Mouse (Mus musculus) cortical plate, adult 2 months (tissue): ENCODE results near the gene Olfr221. TPM values are rescaled to one million over a fixed set of nuclear protein-coding genes. Genes with fewer than 3 reads are reported as not detected.
A peak's percentile ranks its signal among the peaks of the same experiment; 100 is the strongest.

Source experiments
- H3K27ac ChIP-seq: fragments of 200-500 bp; 2 replicates; pipeline ENCODE4 v1.5.1; 2012; ENCODE audit warnings: low read length, control low read depth, inconsistent platforms; ENCODE audit not compliant: insufficient read depth
- H3K4me1 ChIP-seq: fragments of 200-500 bp; 2 replicates; pipeline ENCODE4 v1.6.1; 2011; ENCODE audit warnings: low read length; ENCODE audit not compliant: control insufficient read depth, insufficient read depth
- H3K4me3 ChIP-seq: fragments of 200-500 bp; 2 replicates; pipeline ENCODE4 v1.5.1; 2011; ENCODE audit warnings: mild to moderate bottlenecking, low read length, control low read depth; ENCODE audit not compliant: insufficient read depth
- CTCF ChIP-seq: fragments of 200-500 bp; IDR thresholded peaks from 2 replicates; pipeline ENCODE4 v1.5.1; 2011; ENCODE audit warnings: mild to moderate bottlenecking, control low read depth, low read length; ENCODE audit not compliant: insufficient read depth; ENCODE audit errors: extremely low read depth
- POLR2A ChIP-seq: fragments of 200-500 bp; IDR thresholded peaks from 2 replicates; pipeline ENCODE4 v1.6.1; 2011; ENCODE audit warnings: mild to moderate bottlenecking, low read length, control low read depth; ENCODE audit not compliant: insufficient read depth; ENCODE audit errors: extremely low read depth
- polyA plus RNA-seq: library from polyadenylated mRNA; depleted of rRNA; stranded (reverse); fragments of >200 nt; gene quantifications from 2 replicates; pipeline ENCODE4 v1.2.3, GENCODE M21; 2012

The Olfr221 gene
- polyA plus RNA-seq, 1 experiment, result not detected

DNA sequence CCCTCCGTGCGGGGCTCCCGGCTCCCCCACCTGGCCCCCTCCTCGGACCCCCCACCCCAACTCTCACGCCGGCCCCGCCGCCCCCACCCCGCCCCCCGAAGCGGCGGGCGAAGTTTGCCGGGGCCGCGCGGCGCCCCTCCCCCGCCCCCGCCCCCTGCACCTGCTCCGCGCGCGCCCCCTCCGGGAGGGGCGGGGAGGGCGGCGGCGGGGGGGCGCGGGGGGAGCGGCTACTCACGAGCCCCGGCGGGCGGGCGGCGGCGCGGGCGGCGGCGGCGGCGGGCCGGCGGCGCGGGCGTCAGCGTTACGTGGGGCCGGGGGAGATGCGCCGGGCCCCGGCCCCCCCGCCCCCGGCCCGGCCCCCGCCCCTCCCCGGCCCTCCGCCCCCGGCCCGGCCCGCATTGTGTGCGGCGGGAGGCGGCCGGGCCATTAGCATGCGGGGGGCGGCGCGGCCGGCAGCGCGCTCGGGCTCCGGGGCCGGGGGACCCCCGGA lies 27.9 kb downstream of the Olfr221 start:
- no peak for TF ChIP-seq CTCF
- H3K27ac ChIP-seq, result no peak overlapping the region
- 0 out of 2 replicates have a peak, but pooled peaks cover 1% of the 10 kb centered on the region for H3K4me1 ChIP-seq
- H3K4me3 ChIP-seq, result peak overlapping the region; percentile 71; the same call in 1 of the 2 replicates

DNA sequence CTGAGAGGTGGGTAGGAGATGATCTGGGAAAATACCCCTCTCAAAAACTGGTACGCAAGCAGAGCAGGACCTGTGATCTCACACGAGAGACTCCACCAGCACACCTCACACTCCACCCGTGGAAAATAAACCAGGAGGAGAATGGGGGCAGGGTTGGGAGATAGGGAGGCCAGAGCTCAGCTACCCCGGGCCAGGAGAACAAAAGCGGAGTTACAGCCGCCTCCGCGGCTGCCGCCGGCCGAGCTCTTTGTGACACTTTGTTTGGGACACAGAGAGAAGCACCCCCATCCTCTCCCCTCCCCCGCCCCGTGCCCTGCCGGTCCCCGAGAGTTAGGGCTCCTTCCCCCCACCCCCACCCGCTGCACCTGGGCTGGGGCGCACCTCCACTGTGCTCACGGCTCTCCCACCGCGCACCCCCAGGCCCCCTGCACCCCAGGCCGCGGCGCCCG lies 28.5 kb downstream of the Olfr221 start:
- Histone ChIP-seq H3K27ac (0 out of 2 replicates have a peak overlapping the region, but pooled peaks have one; percentile 2), H3K4me3 (peak overlapping the region; percentile 4; the same call in 1 of the 2 replicates), H3K4me1 (0 out of 2 replicates have a peak, but pooled peaks cover 1% of the 10 kb centered on the region)
- no peak for TF ChIP-seq CTCF
- TF ChIP-seq POLR2A, result no peak

DNA sequence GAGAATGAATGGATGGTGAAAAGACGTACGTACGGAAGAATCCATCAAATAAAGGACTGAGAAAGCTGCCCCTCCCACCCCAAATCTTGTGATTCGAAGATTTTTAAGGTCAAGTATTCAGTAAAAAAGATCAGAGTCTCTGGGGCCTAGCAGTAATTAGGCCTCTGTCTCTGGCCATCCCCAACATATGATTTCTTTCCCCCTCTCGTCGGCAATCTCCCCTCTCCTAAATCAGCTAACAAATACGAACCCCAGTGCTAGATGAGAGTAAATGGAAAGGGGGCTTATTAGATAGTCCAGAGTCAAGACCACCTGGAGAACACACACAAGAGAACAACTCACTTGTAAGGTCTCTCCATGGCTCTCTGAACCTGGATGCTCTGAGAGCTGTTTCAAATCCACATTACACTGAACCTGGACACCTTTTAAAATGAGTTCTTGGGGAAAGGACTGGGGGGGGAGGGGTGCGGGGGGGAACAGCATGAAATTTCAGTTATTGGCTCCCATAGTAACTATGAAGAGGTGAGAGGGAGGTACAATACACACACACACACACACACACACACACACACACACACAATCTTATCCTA lies 29.1 kb downstream of the Olfr221 start:
- TF ChIP-seq POLR2A (no peak), CTCF (no peak)
- 0 out of 2 replicates have a peak, but pooled peaks cover 1% of the 10 kb centered on the region for H3K4me1 ChIP-seq
- no peak overlapping the region for H3K27ac ChIP-seq
- no peak overlapping the region for H3K4me3 ChIP-seq

DNA sequence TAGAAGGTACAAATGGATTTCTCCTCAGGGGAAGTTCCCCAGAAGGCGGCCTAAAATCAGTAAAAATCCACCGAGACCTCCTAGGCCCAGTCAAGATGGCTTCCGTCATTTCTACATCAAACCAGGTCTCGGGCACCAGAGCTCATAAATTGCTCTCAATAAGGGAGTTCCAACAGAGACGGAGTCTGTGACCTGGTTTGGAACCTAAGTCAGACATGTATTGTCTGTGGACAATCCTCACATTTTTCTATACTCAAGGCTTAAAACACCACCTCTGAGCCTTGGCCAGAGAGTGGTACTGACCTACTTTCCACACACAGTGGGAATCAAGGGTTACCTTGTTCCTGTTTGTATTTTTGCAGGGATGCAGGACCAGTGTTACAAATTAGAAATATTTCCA lies 29.7 kb downstream of the Olfr221 start:
- H3K27ac ChIP-seq, result no peak overlapping the region; the same call in 1 of the 2 replicates
- no peak overlapping the region for H3K4me3 ChIP-seq
- TF ChIP-seq POLR2A, result no peak
- no peak for TF ChIP-seq CTCF
- 0 out of 2 replicates have a peak, but pooled peaks cover 1% of the 10 kb centered on the region for H3K4me1 ChIP-seq

DNA sequence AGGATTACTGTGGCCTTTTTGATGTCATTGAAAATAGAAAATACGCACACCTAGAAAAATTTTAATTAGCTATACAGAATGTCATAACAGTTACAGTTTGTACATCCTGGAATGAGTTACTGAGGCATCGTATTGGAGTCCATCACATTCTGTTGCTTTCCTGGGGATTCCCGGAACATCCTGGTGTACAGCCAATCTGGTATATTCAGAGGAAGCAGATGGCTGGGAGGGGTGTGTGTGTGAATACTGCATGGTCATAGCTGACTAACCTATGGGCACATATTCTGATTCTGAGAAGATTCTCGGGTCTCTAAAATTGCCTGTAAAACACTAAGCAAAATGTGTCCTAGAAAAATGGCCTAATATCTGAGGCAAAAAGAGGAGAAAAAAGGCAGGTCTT lies 30.2 kb downstream of the Olfr221 start:
- Histone ChIP-seq H3K27ac (no peak overlapping the region; the same call in 1 of the 2 replicates), H3K4me3 (no peak overlapping the region), H3K4me1 (0 out of 2 replicates have a peak, but pooled peaks cover 1% of the 10 kb centered on the region)
- TF ChIP-seq CTCF (no peak), POLR2A (no peak)

DNA sequence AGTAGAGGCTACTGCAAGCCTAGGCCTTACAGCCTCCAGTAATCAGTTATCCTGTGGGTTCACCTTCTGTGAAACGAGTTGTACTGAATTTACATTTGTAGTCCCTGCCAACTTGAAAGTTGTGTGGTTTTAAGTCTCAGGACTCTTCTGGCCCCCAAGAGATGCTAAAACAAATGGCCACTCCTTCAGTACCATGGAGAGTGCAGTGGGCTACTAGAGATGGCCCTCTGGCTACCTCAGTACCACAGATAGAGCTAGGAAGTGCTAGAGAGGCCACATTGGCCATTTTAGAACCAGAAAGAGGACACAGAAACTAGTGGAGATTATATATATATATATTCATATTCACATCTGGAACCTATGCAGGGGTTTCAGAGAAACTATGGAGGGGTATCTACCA lies 30.6 kb downstream of the Olfr221 start:
- TF ChIP-seq POLR2A (no peak), CTCF (no peak)
- Histone ChIP-seq H3K27ac (no peak overlapping the region), H3K4me1 (0 out of 2 replicates have a peak, but pooled peaks cover 1% of the 10 kb centered on the region), H3K4me3 (no peak overlapping the region)

DNA sequence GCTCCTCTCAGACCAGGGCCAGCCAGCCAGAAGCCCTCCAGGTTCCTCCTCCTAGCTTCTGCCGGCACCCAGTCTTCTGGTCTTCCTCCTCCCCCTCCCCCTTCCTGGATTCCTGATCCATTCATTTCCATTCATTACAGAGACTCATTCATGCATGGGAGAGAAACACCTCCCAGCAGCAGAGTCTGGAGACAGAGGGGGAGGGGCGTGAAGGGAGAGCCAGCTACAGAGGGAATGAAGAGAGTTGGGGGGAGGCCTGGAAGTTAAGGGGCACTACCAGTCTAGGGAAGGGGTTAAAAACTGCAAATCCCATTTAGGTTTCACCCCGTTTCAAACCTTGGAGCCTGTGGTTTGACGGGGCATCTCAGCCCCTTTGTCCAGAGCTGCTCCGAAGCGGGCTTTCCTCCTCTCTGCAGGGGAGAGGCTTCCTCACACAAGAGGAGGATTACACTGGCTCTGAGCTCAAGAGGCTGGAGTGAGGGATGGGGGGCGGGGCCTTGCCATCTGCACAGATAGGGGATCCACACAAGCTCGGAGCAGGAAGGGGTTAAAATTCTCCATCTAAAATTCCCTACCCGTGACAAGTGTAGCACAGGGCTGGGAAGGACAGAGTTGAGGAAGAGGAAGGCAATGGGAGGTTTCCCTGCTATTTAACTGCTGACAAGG lies 31.7 kb downstream of the Olfr221 start:
- Histone ChIP-seq H3K4me1 (0 out of 2 replicates have a peak, but pooled peaks cover 1% of the 10 kb centered on the region), H3K27ac (no peak overlapping the region), H3K4me3 (no peak overlapping the region)
- no peak for TF ChIP-seq POLR2A
- no peak for TF ChIP-seq CTCF

DNA sequence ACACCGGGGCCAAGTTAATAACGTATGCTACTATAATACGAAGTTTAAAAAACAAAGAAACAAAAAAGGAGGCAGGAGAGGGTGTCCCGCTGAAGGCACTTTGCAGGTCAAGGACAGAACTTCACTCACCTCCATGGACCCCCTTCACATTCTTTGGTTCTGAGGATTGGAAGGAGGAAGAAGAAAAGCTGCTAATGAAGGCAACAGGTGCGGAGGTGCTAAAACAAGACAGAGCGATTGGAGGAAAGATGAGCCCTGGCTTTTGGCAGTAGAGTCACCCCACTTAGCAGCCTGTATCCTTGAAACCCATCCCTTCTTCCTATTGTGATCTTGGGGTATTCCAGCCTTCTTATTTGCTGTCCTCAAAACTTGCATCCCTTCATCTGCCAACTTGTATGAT lies 32.4 kb downstream of the Olfr221 start:
- TF ChIP-seq POLR2A, result no peak
- TF ChIP-seq CTCF, result no peak
- no peak overlapping the region for H3K27ac ChIP-seq
- H3K4me1 ChIP-seq, result 0 out of 2 replicates have a peak, but pooled peaks cover 1% of the 10 kb centered on the region
- H3K4me3 ChIP-seq, result no peak overlapping the region

DNA sequence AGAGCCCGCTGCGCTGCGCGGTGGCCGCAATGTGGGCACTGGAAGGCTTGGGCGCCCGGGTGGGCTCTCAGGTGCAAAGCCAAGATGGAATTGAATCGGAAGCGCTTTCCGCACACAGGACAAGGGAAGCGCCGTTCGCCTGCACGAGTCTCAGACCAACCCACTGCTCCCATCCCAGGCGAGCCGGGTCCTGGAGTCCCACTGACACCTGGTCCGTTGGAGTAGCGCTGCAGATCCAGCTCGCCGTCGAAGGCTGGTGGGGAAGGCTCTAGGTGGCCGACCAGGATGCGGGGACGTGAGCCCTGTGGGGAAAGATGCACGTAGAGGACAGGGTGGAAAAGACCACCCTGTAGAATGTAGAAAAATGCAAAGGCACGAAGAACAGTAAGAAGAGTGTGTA lies 32.9 kb downstream of the Olfr221 start:
- H3K4me3 ChIP-seq, result 0 out of 2 replicates have a peak overlapping the region, but pooled peaks have one; percentile 4
- H3K27ac ChIP-seq, result no peak overlapping the region
- 0 out of 2 replicates have a peak, but pooled peaks cover 1% of the 10 kb centered on the region for H3K4me1 ChIP-seq
- no peak for TF ChIP-seq POLR2A
- TF ChIP-seq CTCF, result no peak
